Comparison of ENCODE assay signal across 8 mouse cellular contexts in genomic region chr3:87981894-87982835, GRCm38 (mm10). TPM values are rescaled to one million over a fixed set of nuclear protein-coding genes. Genes with fewer than 3 reads are reported as not detected.
DNase-seq lines count a peak whose midpoint lies in the region; ATAC-seq and TF ChIP-seq lines count a peak whose summit lies in the region.

No protein-coding gene starts in this region.

- intact Hi-C loops in gastrocnemius, postnatal 14 days (cut with DNase I; ENCODE audit: low total_unique reads): loop anchor here (10.0 kb wide), 1 partner anchor 47 kb away; the partner anchor contains the start of genes Isg20l2 and Rrnad1

- peak overlapping the region; percentile 37; the same call in 1 of the 2 replicates for H3K27ac ChIP-seq in bone marrow macrophage, adult 2 months (ENCODE audit: insufficient read depth, low read depth, low read length)
- H3K27ac ChIP-seq in intestine, embryonic 15.5 days: peak overlapping the region; percentile 96
- peak overlapping the region; percentile 72 for H3K27ac ChIP-seq in liver, embryonic 15.5 days (replicated peaks)
- peak overlapping the region; percentile 79 for H3K27ac ChIP-seq in small intestine, adult 2 months (ENCODE audit: insufficient read depth, low read depth, low read length)

- H3K27me3 ChIP-seq in intestine, embryonic 15.5 days (replicated peaks): no peaks in the 10 kb centered on the region
- H3K27me3 ChIP-seq in liver, embryonic 15.5 days: peaks cover 44% of the 10 kb centered on the region
- H3K27me3 ChIP-seq in small intestine, adult 2 months (ENCODE audit: control insufficient read depth, insufficient read depth, low read length): no peaks in the 10 kb centered on the region

- peak overlapping the region; percentile 1; the same call in 1 of the 2 replicates for H3K9ac ChIP-seq in intestine, embryonic 15.5 days
- no peak overlapping the region for H3K9ac ChIP-seq in liver, embryonic 15.5 days

- ATAC-seq in intestine, embryonic 15.5 days: peak; percentile 82
- peak; percentile 3; the same call in 1 of the 2 replicates for ATAC-seq in liver, embryonic 15.5 days (ENCODE audit: insufficient read depth)
- no peak for ATAC-seq in activated CD4-positive, CD25-positive, alpha-beta regulatory T cell, adult 4 months

- TF ChIP-seq POLR2A in bone marrow macrophage, adult 2 months (IDR thresholded peaks at IDR 0.05; ENCODE audit: borderline replicate concordance, low read depth, low read length): no peak
- no peak for TF ChIP-seq POLR2A in small intestine, adult 2 months (IDR thresholded peaks at IDR 0.05; ENCODE audit: low read depth, low read length)

- DNase-seq in gastrocnemius, postnatal 14 days: peak; percentile 73
- no peak for DNase-seq in spleen, adult 18-20 months
- DNase-seq in cerebellum, adult 9-11 months: no peak

- no peak for TF ChIP-seq CTCF in bone marrow macrophage, adult 2 months (IDR thresholded peaks at IDR 0.05; ENCODE audit: low read depth, low read length)
- no peak for TF ChIP-seq CTCF in small intestine, adult 2 months (IDR thresholded peaks at IDR 0.05; ENCODE audit: extremely low read depth, insufficient read length, insufficient replicate concordance, low read depth, low read length)

- H3K4me1 ChIP-seq in bone marrow macrophage, adult 2 months (ENCODE audit: control insufficient read depth, insufficient read depth, low read length): peaks cover 40% of the 10 kb centered on the region
- peaks cover 73% of the 10 kb centered on the region for H3K4me1 ChIP-seq in intestine, embryonic 15.5 days (replicated peaks)
- H3K4me1 ChIP-seq in liver, embryonic 15.5 days (replicated peaks): peaks cover 39% of the 10 kb centered on the region
- peaks cover 16% of the 10 kb centered on the region for H3K4me1 ChIP-seq in small intestine, adult 2 months (ENCODE audit: control insufficient read depth, insufficient read depth, insufficient read length, low read length)

- peak overlapping the region; percentile 46 for H3K4me2 ChIP-seq in intestine, embryonic 15.5 days (replicated peaks)
- peak overlapping the region; percentile 36 for H3K4me2 ChIP-seq in liver, embryonic 15.5 days

- no peaks in the 10 kb centered on the region for H3K36me3 ChIP-seq in intestine, embryonic 15.5 days
- H3K36me3 ChIP-seq in liver, embryonic 15.5 days (replicated peaks): no peaks in the 10 kb centered on the region
- no peaks in the 10 kb centered on the region for H3K36me3 ChIP-seq in small intestine, adult 2 months (ENCODE audit: control insufficient read depth, insufficient read depth, low read length)

- no peak overlapping the region for H3K4me3 ChIP-seq in bone marrow macrophage, adult 2 months (ENCODE audit: insufficient read depth, low read length)
- no peak overlapping the region for H3K4me3 ChIP-seq in intestine, embryonic 15.5 days (replicated peaks)
- H3K4me3 ChIP-seq in liver, embryonic 15.5 days (replicated peaks): no peak overlapping the region
- H3K4me3 ChIP-seq in small intestine, adult 2 months (ENCODE audit: low read depth, low read length): no peak overlapping the region

- 23% methylated on average over 12 of the region's 12 CpGs for WGBS in intestine, embryonic 15.5 days
- 27% methylated on average over 12 of the region's 12 CpGs for WGBS in liver, embryonic 15.5 days (ENCODE audit: insufficient replicate concordance)
- WGBS in small intestine, adult 2 months: 27% methylated on average over 12 of the region's 12 CpGs

- H3K9me3 ChIP-seq in intestine, embryonic 15.5 days: no peaks in the 10 kb centered on the region
- no peaks in the 10 kb centered on the region for H3K9me3 ChIP-seq in liver, embryonic 15.5 days (replicated peaks)

RNA-seq across cellular contexts. Expression of gene Nes, which starts 11.3 kb away (rescaled TPM):
- 1.4 and 1.7 TPM in 2 replicates for polyA plus RNA-seq in bone marrow macrophage, adult 2 months (2012; ENCODE audit: insufficient read depth, insufficient read length, missing spikeins)
- 10 to 100 TPM; 37.2 to 51.2 TPM for total RNA-seq in gastrocnemius, postnatal 14 days (2021)
- polyA plus RNA-seq in intestine, embryonic 15.5 days (2015; fragmentation: Nextera tagmentation; extraction: Ambion mirVana): 17.0 and 20.0 TPM in 2 replicates
- polyA plus RNA-seq in liver, embryonic 15.5 days (2015; fragmentation: Nextera tagmentation; extraction: Ambion mirVana): 2.2 and 2.3 TPM in 2 replicates
- 2.6 and 5.0 TPM in 2 replicates for polyA plus RNA-seq in small intestine, adult 2 months (2012; rRNA removed)
- polyA plus RNA-seq in activated CD4-positive, CD25-positive, alpha-beta regulatory T cell, adult 4 months (2017; shearing (Covaris generic)): not detected

RNA-seq across cellular contexts. Expression of gene Bcan, which starts 17.9 kb away (rescaled TPM):
- polyA plus RNA-seq in bone marrow macrophage, adult 2 months (2012; ENCODE audit: insufficient read depth, insufficient read length, missing spikeins): not detected in 2 replicates
- total RNA-seq in gastrocnemius, postnatal 14 days (2021): under 1 TPM; 0.08 to 0.16 TPM
- polyA plus RNA-seq in intestine, embryonic 15.5 days (2015; fragmentation: Nextera tagmentation; extraction: Ambion mirVana): 0.15 and 0.54 TPM in 2 replicates
- polyA plus RNA-seq in liver, embryonic 15.5 days (2015; fragmentation: Nextera tagmentation; extraction: Ambion mirVana): 0.10 TPM in 1 of 2 replicates, not detected in the other
- 0.04 and 0.24 TPM in 2 replicates for polyA plus RNA-seq in small intestine, adult 2 months (2012; rRNA removed)
- not detected for polyA plus RNA-seq in activated CD4-positive, CD25-positive, alpha-beta regulatory T cell, adult 4 months (2017; shearing (Covaris generic))

RNA-seq across cellular contexts. Expression of gene Crabp2, which starts 33.7 kb away (rescaled TPM):
- not detected in 2 replicates for polyA plus RNA-seq in bone marrow macrophage, adult 2 months (2012; ENCODE audit: insufficient read depth, insufficient read length, missing spikeins)
- total RNA-seq in gastrocnemius, postnatal 14 days (2021): under 1 TPM; 0.31 to 0.33 TPM
- polyA plus RNA-seq in intestine, embryonic 15.5 days (2015; fragmentation: Nextera tagmentation; extraction: Ambion mirVana): 7.0 and 8.2 TPM in 2 replicates
- 0.31 and 0.75 TPM in 2 replicates for polyA plus RNA-seq in liver, embryonic 15.5 days (2015; fragmentation: Nextera tagmentation; extraction: Ambion mirVana)
- polyA plus RNA-seq in small intestine, adult 2 months (2012; rRNA removed): 0.10 TPM in 1 of 2 replicates, not detected in the other
- polyA plus RNA-seq in activated CD4-positive, CD25-positive, alpha-beta regulatory T cell, adult 4 months (2017; shearing (Covaris generic)): not detected

RNA-seq across cellular contexts. Expression of gene Hapln2, which starts 45.2 kb away (rescaled TPM):
- polyA plus RNA-seq in bone marrow macrophage, adult 2 months (2012; ENCODE audit: insufficient read depth, insufficient read length, missing spikeins): not detected in 2 replicates
- total RNA-seq in gastrocnemius, postnatal 14 days (2021): under 1 TPM in 1 of 2 experiments, not detected in 1; 0.13 TPM
- not detected in 2 replicates for polyA plus RNA-seq in intestine, embryonic 15.5 days (2015; fragmentation: Nextera tagmentation; extraction: Ambion mirVana)
- not detected in 2 replicates for polyA plus RNA-seq in liver, embryonic 15.5 days (2015; fragmentation: Nextera tagmentation; extraction: Ambion mirVana)
- not detected in 2 replicates for polyA plus RNA-seq in small intestine, adult 2 months (2012; rRNA removed)
- polyA plus RNA-seq in activated CD4-positive, CD25-positive, alpha-beta regulatory T cell, adult 4 months (2017; shearing (Covaris generic)): not detected

RNA-seq across cellular contexts. Expression of gene Rrnad1, which starts 51.6 kb away (rescaled TPM):
- 17.8 and 23.3 TPM in 2 replicates for polyA plus RNA-seq in bone marrow macrophage, adult 2 months (2012; ENCODE audit: insufficient read depth, insufficient read length, missing spikeins)
- total RNA-seq in gastrocnemius, postnatal 14 days (2021): 1 to 10 TPM; 3.6 to 3.9 TPM
- 15.8 and 16.3 TPM in 2 replicates for polyA plus RNA-seq in intestine, embryonic 15.5 days (2015; fragmentation: Nextera tagmentation; extraction: Ambion mirVana)
- 5.6 and 6.3 TPM in 2 replicates for polyA plus RNA-seq in liver, embryonic 15.5 days (2015; fragmentation: Nextera tagmentation; extraction: Ambion mirVana)
- polyA plus RNA-seq in small intestine, adult 2 months (2012; rRNA removed): 12.5 and 17.3 TPM in 2 replicates
- 10 to 100 TPM; 16.3 to 19.7 TPM for polyA plus RNA-seq in activated CD4-positive, CD25-positive, alpha-beta regulatory T cell, adult 4 months (2017; shearing (Covaris generic))

Comparison
In these comparisons a context has a peak if more than half of its experiments do, and no peak if none do; other contexts are left out.
1. H3K27ac ChIP-seq: peak in every context shown above with its lines; median percentile 96 in intestine, embryonic 15.5 days; 79 in small intestine, adult 2 months; 72 in liver, embryonic 15.5 days; 37 in bone marrow macrophage, adult 2 months.